Mouse (Mus musculus) liver, adult 2 months (tissue): ENCODE data around the gene Rgp1. TPM values are rescaled to one million over a fixed set of nuclear protein-coding genes. Genes with fewer than 3 reads are reported as not detected.

Source experiments
- DNase-seq: peaks from one replicate; pipeline ENCODE4 v3.0.0-alpha.2; 2011; ENCODE audit warnings: low read depth, low spot score; ENCODE audit errors: extremely low read depth
- H3K27ac ChIP-seq: fragments of 200-500 bp; replicated peaks from 2 replicates; pipeline ENCODE4 v1.5.1; 2012; ENCODE audit warnings: low read depth, mild to moderate bottlenecking, control low read depth, inconsistent platforms, low read length; ENCODE audit not compliant: insufficient read depth
- H3K27me3 ChIP-seq: fragments of 200-500 bp; 2 replicates; pipeline ENCODE4 v1.6.1; 2012; ENCODE audit warnings: mild to moderate bottlenecking, moderate library complexity, low read length, inconsistent platforms; ENCODE audit not compliant: control insufficient read depth, insufficient read depth
- H3K36me3 ChIP-seq: fragments of 200-500 bp; 2 replicates; pipeline ENCODE4 v1.6.1; 2012; ENCODE audit warnings: low read length, inconsistent platforms; ENCODE audit not compliant: control insufficient read depth, insufficient read depth
- H3K4me1 ChIP-seq: fragments of 200-500 bp; 2 replicates; pipeline ENCODE4 v1.6.1; 2011; ENCODE audit warnings: low read length; ENCODE audit not compliant: control insufficient read depth, insufficient read depth
- H3K4me3 ChIP-seq: fragments of 200-500 bp; 2 replicates; pipeline ENCODE4 v1.5.1; 2011; ENCODE audit warnings: low read depth, mild to moderate bottlenecking, control low read depth, low read length, moderate library complexity; ENCODE audit not compliant: insufficient read depth
- H3K79me2 ChIP-seq: fragments of 200-500 bp; 2 replicates; pipeline ENCODE4 v1.6.1; 2012; ENCODE audit warnings: inconsistent platforms, mild to moderate bottlenecking, low read length, moderate library complexity; ENCODE audit not compliant: control insufficient read depth, insufficient read depth
- H3K9ac ChIP-seq: fragments of 200-500 bp; 2 replicates; pipeline ENCODE4 v1.6.1; 2012; ENCODE audit warnings: low read depth, mild to moderate bottlenecking, control low read depth, inconsistent platforms, low read length
- CTCF ChIP-seq: fragments of 200-500 bp; IDR thresholded peaks from 2 replicates; pipeline ENCODE4 v1.5.1; 2011; ENCODE audit warnings: low read depth, low read length, control low read depth
- POLR2A ChIP-seq: fragments of 200-500 bp; IDR thresholded peaks from 2 replicates; pipeline ENCODE4 v1.6.1; 2011; ENCODE audit warnings: low read length, control low read depth; ENCODE audit not compliant: insufficient read depth; ENCODE audit errors: extremely low read depth
- WGBS: fragments of 180-500 bp; shearing (Covaris S2); methylation state at CpG from one replicate; pipeline ENCODE4 v1.1.7; 2018; 5-methylcytosine and 5-hydroxymethylcytosine counted together
- polyA plus RNA-seq: library from polyadenylated mRNA; depleted of rRNA; stranded (reverse); fragments of >200 nt; gene quantifications from 2 replicates; pipeline ENCODE4 v1.2.3, GENCODE M21; 2012
- total RNA-seq: library from RNA; depleted of rRNA; stranded (reverse); fragments of >200 nt; gene quantifications from 2 replicates; pipeline ENCODE4 v1.2.3, GENCODE M21; 2014

Rgp1 gene
- total and polyA plus RNA-seq, 2 experiments, result 15.9 to 44.5 TPM

- Histone ChIP-seq H3K27me3 (no peaks in the 10 kb centered on the region), H3K27ac (no peak overlapping the region), H3K4me3 (no peak overlapping the region), H3K79me2 (no peaks in the 10 kb centered on the region), H3K36me3 (no peaks in the 10 kb centered on the region), H3K4me1 (no peaks in the 10 kb centered on the region), H3K9ac (no peak overlapping the region)
- no peak for DNase-seq
- TF ChIP-seq CTCF (no peak), POLR2A (no peak)
- WGBS, result 63% methylated on average over 3 of the region's 3 CpGs
These were observed 34.7 kb downstream of the Rgp1 start for GRCm38 (mm10) chr4:43613060-43613730.

GRCm38 (mm10) chr4:43620146-43620778 is 41.7 kb downstream of the Rgp1 start:
- Histone ChIP-seq H3K27me3 (no peaks in the 10 kb centered on the region), H3K4me3 (no peak overlapping the region), H3K79me2 (no peaks in the 10 kb centered on the region), H3K36me3 (no peaks in the 10 kb centered on the region), H3K9ac (no peak overlapping the region), H3K4me1 (peaks cover 9% of the 10 kb centered on the region), H3K27ac (peak overlapping the region; percentile 62)
- 18% methylated on average over 4 of the region's 4 CpGs for WGBS
- TF ChIP-seq CTCF (no peak), POLR2A (no peak)
- DNase-seq, result peak; percentile 98

- no peaks in the 10 kb centered on the region for H3K27me3 ChIP-seq
- no peaks in the 10 kb centered on the region for H3K79me2 ChIP-seq
- peak; percentile 85 for DNase-seq
- 53% methylated on average over 20 of the region's 20 CpGs for WGBS
- peak overlapping the region; percentile 59; the same call in 1 of the 2 replicates for H3K9ac ChIP-seq
- TF ChIP-seq POLR2A (0 out of 2 replicates have a peak, but pooled peaks have one; percentile 30), CTCF (peak; percentile 22; the same call in 1 of the 2 replicates)
- H3K36me3 ChIP-seq, result no peaks in the 10 kb centered on the region
- H3K4me1 ChIP-seq, result peaks cover 7% of the 10 kb centered on the region; the same call in 1 of the 2 replicates
- peak overlapping the region; percentile 26; the same call in 1 of the 2 replicates for H3K4me3 ChIP-seq
- H3K27ac ChIP-seq, result peak overlapping the region; percentile 69
These were observed 50.7 kb downstream of the Rgp1 start for GRCm38 (mm10) chr4:43629106-43629817.

GRCm38 (mm10) chr4:43630030-43630581 is 51.6 kb downstream of the Rgp1 start:
- Histone ChIP-seq H3K9ac (peak overlapping the region; percentile 72), H3K79me2 (no peaks in the 10 kb centered on the region), H3K27ac (peak overlapping the region; percentile 34; the same call in 1 of the 2 replicates), H3K27me3 (no peaks in the 10 kb centered on the region), H3K4me1 (peaks cover 6% of the 10 kb centered on the region; the same call in 1 of the 2 replicates), H3K36me3 (no peaks in the 10 kb centered on the region), H3K4me3 (no peak overlapping the region)
- peak; percentile 80 for DNase-seq
- TF ChIP-seq POLR2A (no peak), CTCF (peak; percentile 59)
- 2% methylated on average over 5 of the region's 5 CpGs for WGBS

GRCm38 (mm10) chr4:43630671-43631045 is 52.1 kb downstream of the Rgp1 start:
- no peaks in the 10 kb centered on the region for H3K79me2 ChIP-seq
- H3K27me3 ChIP-seq, result no peaks in the 10 kb centered on the region
- DNase-seq, result no peak
- no peak overlapping the region for H3K4me3 ChIP-seq
- no peak overlapping the region for H3K27ac ChIP-seq
- no peak for TF ChIP-seq POLR2A
- no peak for TF ChIP-seq CTCF
- H3K4me1 ChIP-seq, result peaks cover 6% of the 10 kb centered on the region; the same call in 1 of the 2 replicates
- 50% methylated on average over 5 of the region's 5 CpGs for WGBS
- H3K36me3 ChIP-seq, result no peaks in the 10 kb centered on the region
- H3K9ac ChIP-seq, result no peak overlapping the region
